Mouse (Mus musculus) CH12.LX (cell line): ENCODE results near the gene Atg4d. TPM values are rescaled to one million over a fixed set of nuclear protein-coding genes. Genes with fewer than 3 reads are reported as not detected.

Experiments used
- DNase-seq: peaks from one replicate; pipeline ENCODE4 v3.0.0-alpha.2; 2013; ENCODE audit errors: extremely low read depth
- H3K27ac ChIP-seq: 2 replicates; pipeline ENCODE4 v1.5.1; 2012; ENCODE audit warnings: low read depth, mild to moderate bottlenecking, control low read depth, moderate library complexity; ENCODE audit not compliant: insufficient read depth
- H3K27me3 ChIP-seq: replicated peaks from 2 replicates; pipeline ENCODE3; 2012; ENCODE audit warnings: inconsistent platforms
- H3K36me3 ChIP-seq, 2 experiments: replicated peaks in 1 of 2; 2 replicates each; pipeline versions ENCODE3 to v1.6.1; 2012; ENCODE audit warnings: inconsistent platforms in 1 of 2, low read length in 1 of 2, mild to moderate bottlenecking in 1 of 2, mixed read lengths in 1 of 2, moderate library complexity in 1 of 2; ENCODE audit not compliant: control insufficient read depth in 1 of 2, insufficient read depth in 1 of 2
- H3K4me1 ChIP-seq, 2 experiments: 2 replicates each; pipeline ENCODE4 v1.6.1; 2012; ENCODE audit warnings: inconsistent platforms in 1 of 2, moderate library complexity in 1 of 2; ENCODE audit not compliant: insufficient read depth in 2 of 2, control insufficient read depth in 1 of 2
- H3K4me2 ChIP-seq: 2 replicates; pipeline ENCODE4 v1.6.1; 2012; ENCODE audit warnings: low read depth, mild to moderate bottlenecking, control low read depth; ENCODE audit not compliant: poor library complexity, insufficient read depth, severe bottlenecking
- H3K4me3 ChIP-seq, 3 experiments: fragments of 150-350 bp in 1 of 3; sonication (generic) in 1 of 3; replicated peaks in 1 of 3; 2 replicates each; pipeline versions ENCODE3 to v1.5.1; 2011 to 2012; ENCODE audit warnings: low read depth in 2 of 3, low read length in 2 of 3, mild to moderate bottlenecking in 2 of 3, moderate library complexity in 2 of 3, control low read depth in 1 of 3, improper control_type of control experiment in 1 of 3, inconsistent platforms in 1 of 3, mixed read lengths in 1 of 3; ENCODE audit not compliant: poor library complexity in 1 of 3
- H3K79me2 ChIP-seq: replicated peaks from 2 replicates; pipeline ENCODE4 v1.6.1; 2012; ENCODE audit warnings: mild to moderate bottlenecking, moderate library complexity; ENCODE audit not compliant: control insufficient read depth, poor library complexity, insufficient read depth, severe bottlenecking; ENCODE audit errors: extremely low read depth
- H3K9ac ChIP-seq: 2 replicates; pipeline ENCODE4 v1.6.1; 2012; ENCODE audit warnings: low read depth, mild to moderate bottlenecking, control low read depth, moderate library complexity; ENCODE audit not compliant: insufficient read depth
- H3K9me3 ChIP-seq: replicated peaks from 2 replicates; pipeline ENCODE3; 2012; ENCODE audit warnings: low read length, inconsistent platforms, mixed read lengths
- BHLHE40 ChIP-seq: IDR thresholded peaks from 2 replicates; pipeline ENCODE4 v1.6.1; 2011; ENCODE audit warnings: mild to moderate bottlenecking, low read depth, low read length, improper control_type of control experiment
- CTCF ChIP-seq, 2 experiments: IDR thresholded peaks in 1 of 2; conservative IDR thresholded peaks in 1 of 2; 2 replicates each; pipeline ENCODE4 v1.5.1; 2011 to 2012; ENCODE audit warnings: low read depth in 2 of 2, low read length in 2 of 2, improper control_type of control experiment in 1 of 2, inconsistent platforms in 1 of 2, mild to moderate bottlenecking in 1 of 2, moderate library complexity in 1 of 2
- E2F4 ChIP-seq: IDR thresholded peaks from 2 replicates; pipeline ENCODE4 v1.6.1; 2011; ENCODE audit warnings: low read depth, low read length, improper control_type of control experiment; ENCODE audit not compliant: insufficient replicate concordance
- ETS1 ChIP-seq: conservative IDR thresholded peaks from 2 replicates; pipeline ENCODE4 v1.6.1; 2012; ENCODE audit warnings: low read depth, mild to moderate bottlenecking, inconsistent platforms, low read length, improper control_type of control experiment, moderate library complexity
- HCFC1 ChIP-seq: IDR thresholded peaks from 2 replicates; pipeline ENCODE4 v1.6.1; 2012; ENCODE audit warnings: low read depth, mild to moderate bottlenecking, inconsistent platforms, low read length, improper control_type of control experiment
- IRF4 ChIP-seq: IDR thresholded peaks from 2 replicates; pipeline ENCODE4 v1.6.1; 2014; ENCODE audit warnings: low read depth, mild to moderate bottlenecking, inconsistent platforms, low read length, improper control_type of control experiment
- MAFK ChIP-seq: IDR thresholded peaks from 2 replicates; pipeline ENCODE4 v1.6.1; 2011; ENCODE audit warnings: low read length, improper control_type of control experiment; ENCODE audit not compliant: insufficient replicate concordance
- MAX ChIP-seq: IDR thresholded peaks from 2 replicates; pipeline ENCODE4 v1.6.1; 2011; ENCODE audit warnings: low read length, improper control_type of control experiment
- MXI1 ChIP-seq: IDR thresholded peaks from 2 replicates; pipeline ENCODE4 v1.6.1; 2011; ENCODE audit warnings: mild to moderate bottlenecking, low read depth, low read length, improper control_type of control experiment
- NELFE ChIP-seq: IDR thresholded peaks from 2 replicates; pipeline ENCODE4 v1.6.1; 2011; ENCODE audit warnings: low read depth, low read length, improper control_type of control experiment
- NRF1 ChIP-seq: IDR thresholded peaks from 2 replicates; pipeline ENCODE4 v1.6.1; 2014; ENCODE audit warnings: low read depth, mild to moderate bottlenecking, inconsistent platforms, low read length, improper control_type of control experiment, moderate library complexity
- PAX5 ChIP-seq: IDR thresholded peaks from 2 replicates; pipeline ENCODE4 v1.6.1; 2012; ENCODE audit warnings: low read length, inconsistent platforms, mixed read lengths
- POLR2A ChIP-seq: IDR thresholded peaks from 2 replicates; pipeline ENCODE4 v1.6.1; 2011; ENCODE audit warnings: low read depth, mild to moderate bottlenecking, improper control_type of control experiment, low read length
- RAD21 ChIP-seq: IDR thresholded peaks from 2 replicates; pipeline ENCODE4 v1.6.1; 2011; ENCODE audit warnings: low read depth, mild to moderate bottlenecking, low read length, improper control_type of control experiment, moderate library complexity
- SMC3 ChIP-seq: IDR thresholded peaks from 2 replicates; pipeline ENCODE4 v1.6.1; 2011; ENCODE audit warnings: low read depth, low read length, improper control_type of control experiment
- TBP ChIP-seq: conservative IDR thresholded peaks from 2 replicates; pipeline ENCODE4 v1.6.1; 2011; ENCODE audit warnings: low read depth, low read length, improper control_type of control experiment
- USF1 ChIP-seq: IDR thresholded peaks from 2 replicates; pipeline ENCODE4 v1.6.1; 2014; ENCODE audit warnings: low read depth, mild to moderate bottlenecking, inconsistent platforms, low read length, improper control_type of control experiment
- ZC3H11A ChIP-seq: IDR thresholded peaks from 2 replicates; pipeline ENCODE4 v1.6.1; 2012; ENCODE audit warnings: low read depth, mild to moderate bottlenecking, inconsistent platforms, low read length, improper control_type of control experiment
- ZNF384 ChIP-seq: IDR thresholded peaks from 2 replicates; pipeline ENCODE4 v1.6.1; 2012; ENCODE audit warnings: low read depth, low read length, improper control_type of control experiment, inconsistent platforms
- dilution Hi-C: fragments of 300-500 bp; cut with MboI; formaldehyde crosslinking; loops from 2 replicates; pipeline ENCODE4 v1.14.3; 2020; ENCODE audit warnings: low sequenced_read_pairs; ENCODE audit not compliant: extremely low pct_unique_long_range_greater_than_20kb, extremely low pct_ligation_motif_present
- in situ Hi-C: fragments of 300-500 bp; cut with MboI; formaldehyde crosslinking; loops from 3 replicates; pipeline ENCODE4 v1.14.3; 2019; ENCODE audit warnings: low sequenced_read_pairs, low pct_ligation_motif_present, low pct_unique_long_range_greater_than_20kb, mixed read lengths
- polyA plus RNA-seq: library from polyadenylated mRNA; unstranded; fragments of >175 nt; gene quantifications from 2 replicates; pipeline ENCODE4 v1.2.1, GENCODE M21; 2012; ENCODE audit warnings: low read depth; ENCODE audit not compliant: insufficient read length
- total RNA-seq, 2 experiments: library from RNA; depleted of rRNA; stranded (reverse); fragments of 300-350 nt in 1 of 2; fragments of >200 nt in 1 of 2; gene quantifications; 2 replicates each; pipeline ENCODE4 v1.2.3; 2012 to 2014

Atg4d gene
- total and polyA plus RNA-seq, 3 experiments, result 7.7 to 14.3 (median 10.3) TPM

GRCm38 (mm10) chr9:21233366-21233765, 31.7 kb upstream of the Atg4d start:
- Histone ChIP-seq H3K79me2 (peaks cover 18% of the 10 kb centered on the region), H3K4me1 (peaks cover 15 to 26% of the 10 kb centered on the region in 2 experiments), H3K9ac (no peak overlapping the region), H3K4me3 (no peak overlapping the region), H3K4me2 (no peak overlapping the region), H3K27ac (no peak overlapping the region), H3K36me3 (peaks cover 43 to 81% of the 10 kb centered on the region in 2 experiments), H3K9me3 (no peaks in the 10 kb centered on the region), H3K27me3 (no peaks in the 10 kb centered on the region)
- in situ Hi-C loops, result no loop called here
- no peak for DNase-seq
- TF ChIP-seq HCFC1 (no peak), CTCF (conservative IDR thresholded peaks at IDR 0.05 in 1 of 2, IDR thresholded peaks at IDR 0.05 in 1 of 2; ENCODE audit: low read depth in 2 of 2, low read length in 2 of 2) (no peak), PAX5 (no peak), TBP (no peak), NELFE (no peak), MAFK (no peak), RAD21 (no peak), IRF4 (no peak), ZNF384 (no peak), BHLHE40 (no peak), POLR2A (no peak), USF1 (no peak), ETS1 (no peak), E2F4 (no peak)
- dilution Hi-C loops, result no loop called here

DNA sequence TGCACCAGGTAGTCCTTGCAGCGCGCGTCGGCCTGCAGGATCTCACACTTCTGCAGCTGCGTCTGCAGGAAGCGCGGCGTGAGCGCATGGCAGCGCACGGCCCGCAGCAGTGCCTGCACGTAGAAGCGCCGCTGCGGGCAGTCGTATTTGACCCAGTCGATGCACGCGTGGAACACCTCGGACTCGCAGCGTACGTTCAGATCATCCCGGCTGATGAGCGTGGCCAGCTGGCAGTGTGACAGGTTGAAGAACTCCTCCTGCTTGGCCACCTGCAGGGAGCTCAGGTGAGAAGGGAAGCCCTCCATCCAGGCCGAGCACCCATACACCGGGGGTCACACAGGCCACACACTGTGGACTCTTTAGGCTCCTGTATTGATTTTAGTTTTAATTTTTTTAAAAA, 31.3 kb upstream of the Atg4d start:
- Histone ChIP-seq H3K27ac (no peak overlapping the region), H3K9me3 (no peaks in the 10 kb centered on the region), H3K36me3 (peaks cover 43 to 78% of the 10 kb centered on the region in 2 experiments), H3K79me2 (peaks cover 18% of the 10 kb centered on the region), H3K27me3 (no peaks in the 10 kb centered on the region), H3K4me1 (peaks cover 15 to 26% of the 10 kb centered on the region in 2 experiments), H3K9ac (no peak overlapping the region), H3K4me2 (no peak overlapping the region), H3K4me3 (no peak overlapping the region)
- no peak for TF ChIP-seq USF1
- no peak for TF ChIP-seq NRF1
- no peak for TF ChIP-seq MAX
- no peak for TF ChIP-seq SMC3
- no peak for TF ChIP-seq TBP
- no peak for TF ChIP-seq ZC3H11A
- no peak for TF ChIP-seq NELFE
- TF ChIP-seq MXI1, result no peak
- no peak for DNase-seq
- dilution Hi-C loops, result no loop called here
- in situ Hi-C loops, result no loop called here
